Mouse (Mus musculus): ENCODE data around the gene Tsen54.
"Not testable (repeated sequence)": the region's sequence is repeated elsewhere in the genome, so short reads cannot be mapped to it uniquely, and the experiment has no call there.

DNA sequence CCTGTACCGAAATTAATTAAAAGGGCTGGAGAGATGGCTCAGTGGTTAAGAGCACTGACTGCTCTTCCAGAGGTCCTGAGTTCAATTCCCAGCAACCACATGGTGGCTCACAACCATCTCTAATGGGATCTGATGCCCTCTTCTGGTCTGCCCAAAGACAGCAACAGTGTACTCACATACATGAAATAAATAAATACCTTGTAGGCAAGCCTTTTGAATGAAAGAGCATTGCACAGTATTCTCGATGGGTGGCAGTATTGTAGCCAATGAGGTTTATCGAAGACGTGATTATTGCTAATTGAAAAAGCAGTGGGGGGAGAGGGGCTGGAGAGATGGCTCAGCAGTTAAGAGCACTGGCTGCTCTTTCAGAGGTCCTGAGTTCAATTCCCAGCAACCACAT lies 42.6 kb downstream of the Tsen54 start:
- not testable (repeated sequence) for TF ChIP-seq CTCF (conservative IDR thresholded peaks at IDR 0.05; ENCODE audit: insufficient read depth, insufficient read length, low read depth, low read length); POLR2A (IDR thresholded peaks at IDR 0.05; ENCODE audit: low read depth, low read length)
